Mouse (Mus musculus) cortical plate, adult 2 months (tissue): ENCODE results near the gene Pex14.

ENCODE experiments used
- CTCF ChIP-seq: fragments of 200-500 bp; IDR thresholded peaks from 2 replicates; pipeline ENCODE4 v1.5.1; 2011; ENCODE audit warnings: mild to moderate bottlenecking, control low read depth, low read length; ENCODE audit not compliant: insufficient read depth; ENCODE audit errors: extremely low read depth
- POLR2A ChIP-seq: fragments of 200-500 bp; IDR thresholded peaks from 2 replicates; pipeline ENCODE4 v1.6.1; 2011; ENCODE audit warnings: mild to moderate bottlenecking, low read length, control low read depth; ENCODE audit not compliant: insufficient read depth; ENCODE audit errors: extremely low read depth

DNA sequence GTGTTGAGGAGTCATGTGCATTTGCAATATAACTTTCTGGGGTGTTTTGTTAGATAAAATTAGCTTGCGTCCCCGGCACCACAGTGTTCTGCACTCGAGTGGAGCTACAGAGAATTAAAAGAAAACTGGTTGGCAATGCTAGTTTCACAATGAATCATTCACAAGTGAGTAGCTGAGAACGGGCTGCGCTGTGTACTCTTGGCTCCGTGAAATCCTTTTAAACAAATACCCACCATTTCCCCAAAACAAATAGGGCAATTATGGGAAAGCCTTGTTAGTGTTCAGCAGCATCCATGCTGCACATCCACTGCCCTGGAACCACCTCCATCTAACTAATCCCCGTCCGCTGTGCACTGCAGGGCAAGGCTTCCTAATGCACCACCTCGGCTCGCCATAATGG lies 74.4 kb downstream of the Pex14 start:
- TF ChIP-seq POLR2A: no peak
- no peak for TF ChIP-seq CTCF
